Mouse (Mus musculus): ENCODE measurements around the gene Erv3. TPM values are rescaled to one million over a fixed set of nuclear protein-coding genes. Genes with fewer than 3 reads are reported as not detected.

The Erv3 gene
- not detected in 2 replicates for polyA plus RNA-seq (2015; fragmentation: Nextera tagmentation; extraction: Ambion mirVana)

- no peak within 1 kb of the TSS for H3K4me3 ChIP-seq (ENCODE audit: low read depth, low read length)
- H3K4me2 ChIP-seq (ENCODE audit: low read depth, low read length): no peak within 1 kb of the TSS
- TF ChIP-seq EP300 (IDR thresholded peaks at IDR 0.05; ENCODE audit: low read depth) (no peak), CTCF (IDR thresholded peaks at IDR 0.05; ENCODE audit: low read depth) (no peak)
- no peaks in the 10 kb centered on the region for H3K9me3 ChIP-seq (ENCODE audit: low read length)
- DNase-seq: no peak
- ATAC-seq: no peak
- H3K4me1 ChIP-seq (ENCODE audit: insufficient read depth): peaks cover 6% of the 10 kb centered on the region
- H3K36me3 ChIP-seq (replicated peaks; ENCODE audit: insufficient read depth, low read length): no peaks in the 10 kb centered on the region
- H3K9ac ChIP-seq (replicated peaks): no peak within 1 kb of the TSS
- WGBS (ENCODE audit: insufficient replicate concordance): 60% methylated on average over 5 of the region's 5 CpGs
- no peak within 1 kb of the TSS for H3K27ac ChIP-seq (ENCODE audit: low read depth)
- no peaks in the 10 kb centered on the region for H3K27me3 ChIP-seq (ENCODE audit: insufficient read depth, low read length)
Observed at GRCm38 (mm10) chr2:131859721-131860120, at the start of gene Erv3. TSS of gene Erv3 (minus strand) at chr2:131859747.

- Histone ChIP-seq H3K4me1 (ENCODE audit: insufficient read depth) (peaks cover 24% of the 10 kb centered on the region), H3K9ac (replicated peaks) (no peak overlapping the region; the same call in 1 of the 2 replicates), H3K4me3 (ENCODE audit: low read depth, low read length) (no peak overlapping the region), H3K9me3 (ENCODE audit: low read length) (no peaks in the 10 kb centered on the region), H3K27me3 (ENCODE audit: insufficient read depth, low read length) (no peaks in the 10 kb centered on the region), H3K4me2 (ENCODE audit: low read depth, low read length) (peak overlapping the region; percentile 80), H3K27ac (ENCODE audit: low read depth) (no peak overlapping the region), H3K36me3 (replicated peaks; ENCODE audit: insufficient read depth, low read length) (no peaks in the 10 kb centered on the region)
- DNase-seq (no peak), ATAC-seq (no peak)
- TF ChIP-seq CTCF (IDR thresholded peaks at IDR 0.05; ENCODE audit: low read depth) (no peak), EP300 (IDR thresholded peaks at IDR 0.05; ENCODE audit: low read depth) (no peak)
- 81% methylated on average over 1 of the region's 1 CpGs for WGBS (ENCODE audit: insufficient replicate concordance)
Observed at GRCm38 (mm10) chr2:131908906-131909305, 49.4 kb upstream of the Erv3 start.

- H3K9me3 ChIP-seq (ENCODE audit: low read length): no peaks in the 10 kb centered on the region
- H3K9ac ChIP-seq (replicated peaks): no peak overlapping the region
- no peaks in the 10 kb centered on the region for H3K36me3 ChIP-seq (replicated peaks; ENCODE audit: insufficient read depth, low read length)
- TF ChIP-seq EP300 (IDR thresholded peaks at IDR 0.05; ENCODE audit: low read depth): no peak
- no peak for TF ChIP-seq CTCF (IDR thresholded peaks at IDR 0.05; ENCODE audit: low read depth)
- no peak overlapping the region for H3K4me2 ChIP-seq (ENCODE audit: low read depth, low read length)
- DNase-seq (no peak), ATAC-seq (no peak)
- H3K27me3 ChIP-seq (ENCODE audit: insufficient read depth, low read length): no peaks in the 10 kb centered on the region
- WGBS (ENCODE audit: insufficient replicate concordance): 84% methylated on average over 7 of the region's 7 CpGs
- H3K4me3 ChIP-seq (ENCODE audit: low read depth, low read length): no peak overlapping the region
- peaks cover 27% of the 10 kb centered on the region for H3K4me1 ChIP-seq (ENCODE audit: insufficient read depth)
- H3K27ac ChIP-seq (ENCODE audit: low read depth): no peak overlapping the region
Observed at GRCm38 (mm10) chr2:131908351-131908861, 48.9 kb upstream of the Erv3 start.

GRCm38 (mm10) chr2:131907311-131907710 is 47.8 kb upstream of the Erv3 start:
- Histone ChIP-seq H3K4me1 (ENCODE audit: insufficient read depth) (peaks cover 31% of the 10 kb centered on the region), H3K9ac (replicated peaks) (no peak overlapping the region), H3K27ac (ENCODE audit: low read depth) (no peak overlapping the region), H3K27me3 (ENCODE audit: insufficient read depth, low read length) (no peaks in the 10 kb centered on the region), H3K4me3 (ENCODE audit: low read depth, low read length) (no peak overlapping the region), H3K36me3 (replicated peaks; ENCODE audit: insufficient read depth, low read length) (no peaks in the 10 kb centered on the region), H3K9me3 (ENCODE audit: low read length) (no peaks in the 10 kb centered on the region), H3K4me2 (ENCODE audit: low read depth, low read length) (no peak overlapping the region)
- DNase-seq (no peak), ATAC-seq (no peak)
- TF ChIP-seq CTCF (IDR thresholded peaks at IDR 0.05; ENCODE audit: low read depth) (no peak), EP300 (IDR thresholded peaks at IDR 0.05; ENCODE audit: low read depth) (no peak)
- WGBS (ENCODE audit: insufficient replicate concordance): 67% methylated on average over 5 of the region's 5 CpGs

- H3K27ac ChIP-seq (ENCODE audit: low read depth): no peak overlapping the region
- H3K4me3 ChIP-seq (ENCODE audit: low read depth, low read length): no peak overlapping the region
- no peak for TF ChIP-seq EP300 (IDR thresholded peaks at IDR 0.05; ENCODE audit: low read depth)
- no peak for TF ChIP-seq CTCF (IDR thresholded peaks at IDR 0.05; ENCODE audit: low read depth)
- no peaks in the 10 kb centered on the region for H3K9me3 ChIP-seq (ENCODE audit: low read length)
- no peak overlapping the region for H3K4me2 ChIP-seq (ENCODE audit: low read depth, low read length)
- no peak overlapping the region for H3K9ac ChIP-seq (replicated peaks)
- DNase-seq (no peak), ATAC-seq (no peak)
- 87% methylated on average over 1 of the region's 1 CpGs for WGBS (ENCODE audit: insufficient replicate concordance)
- H3K27me3 ChIP-seq (ENCODE audit: insufficient read depth, low read length): no peaks in the 10 kb centered on the region
- H3K4me1 ChIP-seq (ENCODE audit: insufficient read depth): peaks cover 31% of the 10 kb centered on the region
- H3K36me3 ChIP-seq (replicated peaks; ENCODE audit: insufficient read depth, low read length): no peaks in the 10 kb centered on the region
Observed at GRCm38 (mm10) chr2:131906846-131907245, 47.3 kb upstream of the Erv3 start.

GRCm38 (mm10) chr2:131906266-131906665 is 46.7 kb upstream of the Erv3 start:
- Histone ChIP-seq H3K27ac (ENCODE audit: low read depth) (no peak overlapping the region), H3K4me2 (ENCODE audit: low read depth, low read length) (no peak overlapping the region), H3K27me3 (ENCODE audit: insufficient read depth, low read length) (no peaks in the 10 kb centered on the region), H3K9ac (replicated peaks) (no peak overlapping the region), H3K9me3 (ENCODE audit: low read length) (no peaks in the 10 kb centered on the region), H3K4me1 (ENCODE audit: insufficient read depth) (peaks cover 31% of the 10 kb centered on the region), H3K36me3 (replicated peaks; ENCODE audit: insufficient read depth, low read length) (no peaks in the 10 kb centered on the region), H3K4me3 (ENCODE audit: low read depth, low read length) (no peak overlapping the region)
- WGBS (ENCODE audit: insufficient replicate concordance): 90% methylated on average over 3 of the region's 3 CpGs
- TF ChIP-seq CTCF (IDR thresholded peaks at IDR 0.05; ENCODE audit: low read depth): no peak
- no peak for TF ChIP-seq EP300 (IDR thresholded peaks at IDR 0.05; ENCODE audit: low read depth)
- ATAC-seq: no peak
- DNase-seq: no peak
